Mouse (Mus musculus): ENCODE data around the gene Ccdc51.

DNA sequence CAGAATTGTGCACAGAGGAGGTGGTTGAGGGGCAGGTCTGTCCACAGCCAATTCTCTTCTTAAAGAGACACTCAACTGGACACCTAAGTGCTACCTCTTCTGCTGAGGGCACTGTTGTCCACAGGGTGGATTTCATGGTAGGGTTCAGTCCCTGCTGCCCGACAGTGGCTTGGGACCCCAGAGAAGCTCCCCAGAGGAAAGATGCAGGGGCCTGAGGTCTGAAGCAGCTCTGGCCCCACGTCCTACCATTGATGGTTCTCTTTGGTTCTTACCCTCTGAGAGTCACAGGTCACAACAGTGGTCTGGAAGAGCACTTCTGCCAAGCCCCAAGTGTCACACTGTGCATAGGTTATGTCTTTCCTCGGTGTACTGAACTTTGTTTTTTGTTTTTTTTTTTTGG, 28.9 kb upstream of the Ccdc51 start:
- TF ChIP-seq CTCF (IDR thresholded peaks at IDR 0.05; ENCODE audit: control insufficient read depth, insufficient read depth, insufficient replicate concordance, low read depth, low read length) (no peak), POLR2A (IDR thresholded peaks at IDR 0.05; ENCODE audit: control insufficient read depth, low read depth, low read length) (no peak)
